Mouse (Mus musculus): Measurements from ENCODE around the gene Mrpl43.

DNA sequence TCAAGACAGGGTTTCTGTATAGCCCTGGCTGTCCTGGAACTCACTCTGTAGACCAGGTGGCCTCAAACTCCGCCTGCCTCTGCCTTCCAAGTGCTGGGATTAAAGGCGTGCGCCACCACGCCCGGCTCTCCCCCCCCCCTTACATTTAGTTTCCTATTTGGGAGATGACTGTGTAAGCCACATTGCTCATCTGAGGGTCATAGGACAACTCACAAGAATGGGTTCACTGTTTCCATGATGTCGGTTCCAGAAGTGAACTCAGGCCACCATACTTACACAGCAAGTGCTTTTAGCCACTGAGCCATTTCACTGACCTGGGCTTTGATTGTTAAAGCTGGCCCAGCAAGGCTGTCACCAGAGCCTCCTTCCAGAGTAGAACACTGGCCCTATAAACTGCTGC, 29.1 kb downstream of the Mrpl43 start:
- TF ChIP-seq CTCF (IDR thresholded peaks at IDR 0.05) (no peak), POLR2A (IDR thresholded peaks at IDR 0.05; ENCODE audit: insufficient read depth, low read depth, low read length) (no peak), EP300 (IDR thresholded peaks at IDR 0.05; ENCODE audit: insufficient read depth, low read depth, low read length) (no peak)

Data from heart, adult 2 months (tissue).